Mouse (Mus musculus) midbrain, embryonic 11.5 days (tissue): Measurements from ENCODE around the gene Dnase1. TPM values are rescaled to one million over a fixed set of nuclear protein-coding genes. Genes with fewer than 3 reads are reported as not detected.
"Not testable (repeated sequence)": the region's sequence is repeated elsewhere in the genome, so short reads cannot be mapped to it uniquely, and the experiment has no call there.

Source experiments
- ATAC-seq: fragments of 200-750 bp; cut with Nextera tagmentation; 2 replicates; pipeline ENCODE4 v1.8.0; 2017; ENCODE audit warnings: moderate TSS enrichment, moderate library complexity; ENCODE audit not compliant: low FRiP score
- DNase-seq: peaks from one replicate; pipeline ENCODE4 v3.0.0; 2015; ENCODE audit warnings: low spot score; ENCODE audit errors: missing footprints
- H3K27ac ChIP-seq: fragments of 300-500 bp; sonication (generic); 2 replicates; pipeline ENCODE4 v1.5.1; 2014; ENCODE audit warnings: low read depth, low read length
- H3K27me3 ChIP-seq: fragments of 300-500 bp; sonication (generic); 2 replicates; pipeline ENCODE4 v1.6.1; 2014; ENCODE audit warnings: mild to moderate bottlenecking, low read length, moderate library complexity, mixed read lengths; ENCODE audit not compliant: control insufficient read depth, insufficient read depth
- H3K36me3 ChIP-seq: fragments of 300-500 bp; sonication (generic); 2 replicates; pipeline ENCODE4 v1.6.1; 2014; ENCODE audit warnings: mild to moderate bottlenecking, low read length, moderate library complexity, mixed read lengths; ENCODE audit not compliant: control insufficient read depth, insufficient read depth
- H3K4me1 ChIP-seq: fragments of 300-500 bp; sonication (generic); 2 replicates; pipeline ENCODE4 v1.6.1; 2014; ENCODE audit warnings: low read length; ENCODE audit not compliant: control insufficient read depth, insufficient read depth
- H3K4me2 ChIP-seq: fragments of 300-500 bp; sonication (generic); 2 replicates; pipeline ENCODE4 v1.6.1; 2014; ENCODE audit warnings: mild to moderate bottlenecking, moderate library complexity
- H3K4me3 ChIP-seq: fragments of 300-500 bp; sonication (generic); 2 replicates; pipeline ENCODE4 v1.5.1; 2014; ENCODE audit warnings: low read depth, low read length
- H3K9ac ChIP-seq: fragments of 300-500 bp; sonication (generic); 2 replicates; pipeline ENCODE4 v1.6.1; 2014; ENCODE audit warnings: low read length
- H3K9me3 ChIP-seq: fragments of 300-500 bp; sonication (generic); 2 replicates; pipeline ENCODE4 v1.6.1; 2016; ENCODE audit warnings: low read length; ENCODE audit not compliant: control insufficient read depth
- WGBS: fragments of 180-500 bp; shearing (Covaris S2); extraction: QIAGEN DNeasy Blood & Tissue Kit; methylation state at CpG from one replicate; pipeline ENCODE4 v1.1.7; 2014; 5-methylcytosine and 5-hydroxymethylcytosine counted together
- polyA plus RNA-seq: library from polyadenylated mRNA; unstranded; fragments of >200 nt; fragmentation: Nextera tagmentation; extraction: Ambion mirVana; gene quantifications from 2 replicates; pipeline ENCODE4 v1.2.1, GENCODE M21; 2014

Dnase1 gene
- polyA plus RNA-seq, 1 experiment from 2014 or later, result 4.6 TPM

GRCm38 (mm10) chr16:4074297-4074696 is 37.6 kb downstream of the Dnase1 start:
- no peak overlapping the region for H3K4me3 ChIP-seq
- no peak overlapping the region for H3K9ac ChIP-seq
- 70% methylated on average over 6 of the region's 6 CpGs for whole genome bisulfite sequencing
- ATAC-seq (no peak), DNase-seq (peak; percentile 80)
- peaks cover 8% of the 10 kb centered on the region for H3K4me1 ChIP-seq
- no peak overlapping the region for H3K4me2 ChIP-seq
- no peaks in the 10 kb centered on the region for H3K9me3 ChIP-seq
- no peaks in the 10 kb centered on the region for H3K36me3 ChIP-seq
- no peaks in the 10 kb centered on the region for H3K27me3 ChIP-seq
- no peak overlapping the region for H3K27ac ChIP-seq

GRCm38 (mm10) chr16:4074836-4075235 is 38.1 kb downstream of the Dnase1 start:
- H3K27me3 ChIP-seq, result no peaks in the 10 kb centered on the region
- peaks cover 8% of the 10 kb centered on the region for H3K4me1 ChIP-seq
- no peaks in the 10 kb centered on the region for H3K36me3 ChIP-seq
- no peak overlapping the region for H3K4me3 ChIP-seq
- WGBS, result 77% methylated on average over 3 of the region's 3 CpGs
- no peak overlapping the region for H3K9ac ChIP-seq
- DNase-seq (peak; percentile 73), ATAC-seq (no peak)
- H3K9me3 ChIP-seq, result no peaks in the 10 kb centered on the region
- H3K27ac ChIP-seq, result no peak overlapping the region
- no peak overlapping the region for H3K4me2 ChIP-seq

GRCm38 (mm10) chr16:4077384-4078061 is 40.8 kb downstream of the Dnase1 start, which contains the start of gene Trap1:
Gene Trap1, minus strand, starts transcription at chr16:4077827.
- H3K4me2 ChIP-seq, result peak within 1 kb of the TSS; percentile 62
- H3K36me3 ChIP-seq, result peaks cover 4% of the 10 kb centered on the region
- DNase-seq, result peak; percentile 99
- H3K27me3 ChIP-seq, result no peaks in the 10 kb centered on the region
- ATAC-seq, result peak; percentile 97
- peak within 1 kb of the TSS; percentile 88 for H3K4me3 ChIP-seq
- peak within 1 kb of the TSS; percentile 85 for H3K9ac ChIP-seq
- H3K27ac ChIP-seq, result peak within 1 kb of the TSS; percentile 51
- under 1% methylated on average over 58 of the region's 58 CpGs for WGBS
- H3K4me1 ChIP-seq, result peaks cover 8% of the 10 kb centered on the region
- no peaks in the 10 kb centered on the region for H3K9me3 ChIP-seq

- DNase-seq, result peak; percentile 82
- Histone ChIP-seq H3K4me3 (peak overlapping the region; percentile 88; the same call in 1 of the 2 replicates), H3K4me2 (peak overlapping the region; percentile 62; the same call in 1 of the 2 replicates), H3K9ac (peak overlapping the region; percentile 85; the same call in 1 of the 2 replicates)
- not testable (repeated sequence) for H3K9me3 ChIP-seq, H3K4me1 ChIP-seq, H3K27me3 ChIP-seq, H3K27ac ChIP-seq, H3K36me3 ChIP-seq, ATAC-seq
- WGBS, result 72% methylated on average over 10 of the region's 10 CpGs
Measured at GRCm38 (mm10) chr16:4078302-4078701, 41.6 kb downstream of the Dnase1 start.

- Histone ChIP-seq H3K36me3 (peaks cover 12% of the 10 kb centered on the region), H3K4me1 (peaks cover 8% of the 10 kb centered on the region), H3K4me3 (no peak overlapping the region), H3K4me2 (no peak overlapping the region), H3K27ac (no peak overlapping the region), H3K27me3 (no peaks in the 10 kb centered on the region), H3K9me3 (no peaks in the 10 kb centered on the region), H3K9ac (no peak overlapping the region)
- ATAC-seq, result no peak
- 79% methylated on average over 1 of the region's 1 CpGs for WGBS
- DNase-seq, result peak; percentile 80
Measured at GRCm38 (mm10) chr16:4079656-4080055, 42.9 kb downstream of the Dnase1 start.

- WGBS, result 81% methylated on average over 3 of the region's 3 CpGs
- not testable (repeated sequence) for H3K4me1 ChIP-seq, H3K4me2 ChIP-seq, H3K27me3 ChIP-seq, H3K27ac ChIP-seq, H3K9me3 ChIP-seq, ATAC-seq, H3K9ac ChIP-seq, H3K4me3 ChIP-seq, DNase-seq
- H3K36me3 ChIP-seq, result peaks cover 19% of the 10 kb centered on the region
Measured at GRCm38 (mm10) chr16:4080419-4080818, 43.7 kb downstream of the Dnase1 start.

GRCm38 (mm10) chr16:4085051-4085450 is 48.3 kb downstream of the Dnase1 start:
- Histone ChIP-seq H3K27me3 (no peaks in the 10 kb centered on the region), H3K4me1 (no peaks in the 10 kb centered on the region), H3K9me3 (no peaks in the 10 kb centered on the region), H3K4me2 (no peak overlapping the region), H3K36me3 (peaks cover 46% of the 10 kb centered on the region), H3K9ac (no peak overlapping the region), H3K4me3 (no peak overlapping the region), H3K27ac (no peak overlapping the region)
- DNase-seq, result no peak
- ATAC-seq, result no peak
- 95% methylated on average over 7 of the region's 7 CpGs for WGBS

GRCm38 (mm10) chr16:4085851-4086387 is 49.2 kb downstream of the Dnase1 start:
- H3K4me2 ChIP-seq, result no peak overlapping the region
- 94% methylated on average over 9 of the region's 9 CpGs for WGBS
- no peaks in the 10 kb centered on the region for H3K4me1 ChIP-seq
- no peaks in the 10 kb centered on the region for H3K27me3 ChIP-seq
- no peak overlapping the region for H3K4me3 ChIP-seq
- no peaks in the 10 kb centered on the region for H3K9me3 ChIP-seq
- ATAC-seq (no peak), DNase-seq (no peak)
- H3K36me3 ChIP-seq, result peaks cover 54% of the 10 kb centered on the region
- H3K27ac ChIP-seq, result no peak overlapping the region
- no peak overlapping the region for H3K9ac ChIP-seq

GRCm38 (mm10) chr16:4087214-4087913 is 50.6 kb downstream of the Dnase1 start:
- DNase-seq, result no peak
- Histone ChIP-seq H3K27ac (no peak overlapping the region), H3K9me3 (no peaks in the 10 kb centered on the region), H3K36me3 (peaks cover 61% of the 10 kb centered on the region), H3K4me1 (no peaks in the 10 kb centered on the region), H3K4me2 (no peak overlapping the region), H3K9ac (no peak overlapping the region), H3K4me3 (no peak overlapping the region), H3K27me3 (no peaks in the 10 kb centered on the region)
- 96% methylated on average over 8 of the region's 8 CpGs for WGBS
- no peak for ATAC-seq
